Mouse (Mus musculus) skeletal muscle tissue, adult 2 months (tissue): ENCODE measurements around the gene Entr1.

Source experiments
- DNase-seq: peaks from one replicate; pipeline ENCODE4 v3.0.0-alpha.2; 2012; ENCODE audit warnings: low read depth, low spot score

The Entr1 gene

DNA sequence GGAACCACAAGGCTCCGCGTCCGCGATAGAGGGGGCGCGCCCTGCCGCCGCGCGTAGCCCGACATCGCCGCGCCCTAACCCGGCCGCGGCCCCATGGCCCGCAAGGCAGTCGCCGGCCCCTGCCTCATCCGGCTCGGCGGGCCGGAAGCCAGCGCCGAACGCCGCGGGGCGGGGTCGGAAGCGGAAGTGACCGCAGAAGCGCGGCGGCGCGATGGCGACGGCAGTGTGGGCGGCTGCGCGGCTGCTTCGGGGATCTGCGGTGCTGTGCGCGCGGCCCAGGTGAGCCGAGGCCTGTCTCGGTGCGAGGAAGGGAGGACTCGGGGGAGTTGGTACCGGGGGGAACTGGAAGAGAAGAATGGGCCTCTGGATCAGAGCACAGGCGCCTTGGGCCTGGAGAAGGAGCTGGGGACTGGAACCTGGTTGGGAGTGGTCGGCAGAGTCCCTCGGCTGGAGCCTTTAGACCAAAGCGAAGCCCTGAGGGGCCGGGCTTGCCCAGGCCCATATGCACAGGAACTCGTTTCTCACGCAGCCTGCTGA is at the start of gene Entr1, which contains the start of gene Pmpca:
TSS of gene Entr1 (minus strand) at position 163 of the 537 bp plus-strand sequence.
TSS of gene Pmpca (plus strand) at position 186 of the 537 bp plus-strand sequence.
- DNase-seq: peak; percentile 61

DNA sequence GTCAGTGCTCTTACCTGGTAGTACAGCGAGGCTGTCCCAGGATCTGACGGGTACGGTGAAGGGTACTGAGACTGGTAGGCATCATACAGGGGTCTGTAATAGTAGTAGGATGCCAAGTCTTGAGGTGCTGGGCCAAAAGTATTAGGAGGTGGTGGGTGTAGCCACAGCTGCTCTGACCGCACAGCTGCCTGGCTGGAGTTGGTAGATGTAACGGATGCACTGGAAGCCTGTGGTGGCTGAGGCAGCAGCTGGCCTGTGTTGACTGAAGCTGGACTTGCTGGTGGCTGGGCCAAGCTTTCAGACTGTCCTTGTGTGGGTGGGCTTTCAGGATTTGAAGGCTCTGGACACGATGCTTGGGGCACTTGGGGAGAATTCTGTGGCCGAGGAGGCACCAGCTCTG is 49.3 kb upstream of the Entr1 start:
- DNase-seq: no peak

DNA sequence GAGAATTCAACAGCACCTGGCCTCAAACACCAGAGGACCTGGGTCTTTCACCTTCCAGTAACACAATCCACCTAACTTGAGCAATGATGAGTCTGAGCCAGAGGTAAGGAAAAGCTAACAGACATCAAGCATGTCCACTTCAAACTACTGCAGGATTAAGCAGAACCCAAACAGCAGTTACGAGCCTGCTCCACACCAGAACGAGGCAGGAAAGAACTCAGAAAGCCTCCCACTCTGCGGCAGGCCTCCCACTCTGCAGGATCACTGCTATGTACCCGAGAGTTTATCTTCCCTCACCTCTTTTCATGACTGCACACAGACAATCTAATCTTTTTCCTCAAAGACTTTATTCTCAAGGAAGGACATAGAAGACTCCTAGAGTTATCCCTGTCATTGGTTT is 48.1 kb upstream of the Entr1 start:
- DNase-seq: no peak

DNA sequence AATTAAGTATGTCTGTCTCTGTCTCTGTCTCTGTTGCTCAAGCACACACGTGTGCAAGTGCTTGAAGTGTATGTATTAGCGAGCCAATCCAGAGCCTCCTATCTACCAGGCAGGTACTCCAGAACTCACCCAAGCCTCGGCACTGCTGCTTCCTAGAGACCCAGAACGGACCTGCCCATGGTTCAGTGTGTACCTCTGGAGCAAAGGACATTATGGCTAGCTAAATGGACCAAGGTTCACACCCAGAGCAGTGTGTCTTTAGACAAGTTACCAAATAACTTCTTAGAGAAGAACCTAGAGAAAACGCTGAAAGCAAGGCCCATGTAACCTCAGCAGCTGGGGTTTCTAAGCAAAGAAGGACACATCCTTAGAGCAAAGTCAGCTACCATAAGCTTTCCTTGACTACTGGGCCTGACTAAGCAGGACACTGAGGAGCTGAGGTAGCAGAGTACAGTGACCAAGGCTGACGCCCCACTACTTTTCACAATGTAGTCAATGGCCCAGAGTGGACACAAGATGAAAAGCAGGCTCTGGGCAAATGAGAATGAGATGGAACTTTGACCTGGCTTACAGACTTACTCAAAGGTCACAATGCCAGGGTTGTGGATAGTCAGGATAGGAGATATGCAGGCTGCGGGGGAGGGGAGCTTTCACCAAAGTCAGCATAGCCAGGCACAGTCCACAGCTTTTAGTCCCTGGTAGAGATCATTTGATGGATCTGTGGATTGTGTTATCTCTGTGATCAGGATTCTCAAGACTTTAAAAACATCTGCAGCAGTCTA is 45.9 kb upstream of the Entr1 start:
- no peak for DNase-seq

DNA sequence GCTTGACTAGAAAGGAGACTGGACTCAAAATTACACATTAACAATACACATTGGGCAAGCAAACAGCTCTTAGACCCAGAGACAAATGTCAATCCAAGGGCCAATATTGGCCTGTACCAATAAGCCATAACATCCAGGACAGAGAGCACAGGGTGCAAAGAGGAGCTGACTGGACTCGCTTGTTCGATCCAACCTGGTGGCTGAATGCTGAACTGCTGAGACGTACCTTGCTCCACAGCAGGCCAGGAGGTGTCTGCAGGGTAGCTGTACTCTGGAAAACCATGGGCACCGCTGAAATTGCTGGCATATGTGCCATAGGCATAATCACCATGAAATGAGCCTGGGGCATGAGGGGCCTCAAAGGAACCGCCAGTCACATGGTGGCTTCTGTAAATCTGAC is 40.7 kb upstream of the Entr1 start:
- DNase-seq: no peak

DNA sequence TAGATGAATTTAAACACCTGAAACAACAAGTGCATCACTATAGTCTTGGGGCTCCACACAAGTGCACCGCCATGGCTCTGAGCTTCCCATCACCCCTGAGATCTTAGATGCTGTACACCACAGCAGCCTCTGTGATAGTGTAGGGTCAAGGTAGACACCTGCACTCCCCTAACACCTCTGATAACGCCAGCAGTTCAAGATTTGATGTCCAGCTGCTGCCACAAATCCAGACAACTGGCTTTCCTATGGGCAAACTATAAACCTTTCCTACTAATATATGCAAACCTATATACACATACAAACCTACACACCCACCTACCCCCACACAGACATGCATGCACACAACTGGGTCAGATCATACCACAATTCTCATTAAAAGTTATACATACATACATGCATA is 35.4 kb upstream of the Entr1 start:
- no peak for DNase-seq

DNA sequence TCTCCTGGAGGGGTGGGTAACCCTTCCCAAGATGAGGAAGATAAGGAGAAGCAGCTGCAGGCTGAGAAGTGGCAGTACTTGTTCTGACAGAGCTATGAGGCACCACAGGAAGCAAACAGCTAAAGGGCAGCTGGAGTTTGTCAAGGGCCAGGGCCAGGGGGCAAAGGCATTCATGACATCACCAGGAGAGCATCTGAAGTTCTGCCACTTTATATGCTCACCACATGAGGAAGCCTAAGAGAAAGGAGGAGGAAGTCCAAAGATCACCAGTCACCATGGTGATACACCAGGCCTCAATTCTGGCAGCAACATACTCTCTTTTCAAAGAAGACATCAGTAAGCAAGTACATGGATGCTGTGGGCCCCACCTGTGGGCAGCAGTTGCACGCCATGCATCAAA is 34.0 kb upstream of the Entr1 start:
- DNase-seq: no peak

DNA sequence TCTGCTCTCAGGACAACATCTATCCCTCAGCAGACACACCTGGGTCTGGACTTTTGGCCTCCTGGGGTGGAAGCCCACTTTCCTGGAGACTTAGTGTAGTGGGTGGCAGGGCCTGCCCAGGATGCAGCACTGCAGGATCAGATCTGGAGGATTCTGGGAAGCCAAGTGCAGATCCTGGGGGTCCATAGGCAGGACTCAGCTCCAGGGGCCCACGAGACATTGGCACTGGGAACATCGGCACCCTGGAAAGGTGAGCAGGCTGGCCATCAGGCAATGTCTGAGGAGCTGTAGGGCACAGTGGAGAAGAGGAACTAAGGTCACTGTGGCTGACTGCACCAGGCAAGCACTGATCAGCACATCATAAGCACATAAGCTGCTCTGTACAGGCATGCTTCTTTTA is 32.9 kb upstream of the Entr1 start:
- no peak for DNase-seq

DNA sequence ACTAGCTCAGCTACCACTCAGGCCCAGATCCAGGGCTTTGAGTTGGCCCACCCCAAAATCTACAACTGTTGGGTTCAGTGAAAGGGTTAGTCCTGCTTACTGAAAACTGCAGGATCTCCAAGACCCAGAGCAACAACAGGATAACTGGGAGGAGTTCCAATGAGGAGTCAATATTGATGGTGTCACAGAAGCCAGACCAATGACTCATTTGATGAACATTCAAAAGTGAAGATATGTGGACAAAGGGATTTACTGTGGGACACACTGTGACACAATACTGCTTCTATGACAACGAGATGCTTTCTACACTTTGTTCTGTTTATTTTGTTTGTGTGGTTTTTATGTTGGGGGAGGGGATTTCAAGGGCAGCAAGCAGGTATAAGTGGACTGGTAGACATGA is 29.0 kb upstream of the Entr1 start:
- no peak for DNase-seq

DNA sequence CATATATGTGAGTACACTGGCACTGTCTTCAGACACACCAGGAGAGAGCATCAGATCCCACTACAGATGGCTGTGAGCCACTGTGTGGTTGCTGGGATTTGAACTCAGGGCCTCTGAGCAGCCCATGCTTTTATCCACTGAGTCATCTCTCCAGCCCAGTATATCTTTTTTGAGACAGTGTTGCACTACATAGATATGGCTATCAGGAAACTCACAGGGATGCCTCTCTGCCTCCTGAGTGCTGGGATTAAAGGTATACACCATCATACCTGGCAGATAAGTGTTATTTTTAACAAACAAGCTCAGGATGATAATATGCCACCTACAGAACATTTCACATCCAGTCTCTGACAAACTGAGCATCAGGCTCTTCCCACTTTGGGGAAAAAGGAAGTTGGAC is 27.9 kb upstream of the Entr1 start:
- no peak for DNase-seq

DNA sequence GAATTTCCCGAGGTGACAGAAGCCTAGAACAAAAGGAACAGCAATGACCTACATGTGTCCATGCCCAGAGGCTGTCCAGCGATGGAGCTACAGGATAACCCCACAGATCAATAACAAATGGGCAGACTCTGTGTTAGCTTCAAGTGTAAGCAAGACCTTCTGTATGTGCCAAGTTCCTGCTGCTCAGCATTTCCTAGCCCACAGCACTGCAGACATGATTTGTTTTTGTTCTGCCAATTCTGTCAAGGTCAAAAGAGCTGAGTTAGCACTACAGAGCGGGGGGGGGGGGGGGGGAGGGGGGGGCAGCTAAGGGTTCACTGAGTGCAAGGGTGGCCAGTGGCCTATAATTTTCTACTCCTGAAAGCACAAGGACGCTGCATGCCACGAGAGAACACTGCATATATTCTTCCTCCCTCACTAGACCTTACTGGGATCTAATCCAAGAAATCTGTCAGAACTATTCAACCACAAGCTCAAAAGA is 21.9 kb upstream of the Entr1 start:
- no peak for DNase-seq

DNA sequence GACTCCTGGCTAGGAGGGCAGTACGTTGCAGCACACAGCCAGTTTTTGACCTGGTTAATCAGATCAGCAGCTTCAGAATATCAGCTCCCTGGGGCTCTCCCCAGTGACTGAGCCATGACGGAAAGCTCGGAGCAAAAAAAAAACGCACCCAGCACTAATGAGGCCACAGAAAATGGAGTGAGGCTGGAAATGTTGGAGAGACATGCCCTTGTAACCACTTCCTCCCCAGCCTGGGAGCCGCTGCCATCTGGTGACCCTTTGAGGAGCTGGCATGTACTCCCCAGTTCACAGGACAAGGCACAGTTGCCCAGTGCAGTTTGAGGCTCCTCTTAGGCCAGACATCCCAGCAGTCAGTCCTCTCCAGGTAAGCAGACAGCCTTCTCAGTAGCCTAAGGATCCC is 21.0 kb upstream of the Entr1 start:
- DNase-seq: no peak

DNA sequence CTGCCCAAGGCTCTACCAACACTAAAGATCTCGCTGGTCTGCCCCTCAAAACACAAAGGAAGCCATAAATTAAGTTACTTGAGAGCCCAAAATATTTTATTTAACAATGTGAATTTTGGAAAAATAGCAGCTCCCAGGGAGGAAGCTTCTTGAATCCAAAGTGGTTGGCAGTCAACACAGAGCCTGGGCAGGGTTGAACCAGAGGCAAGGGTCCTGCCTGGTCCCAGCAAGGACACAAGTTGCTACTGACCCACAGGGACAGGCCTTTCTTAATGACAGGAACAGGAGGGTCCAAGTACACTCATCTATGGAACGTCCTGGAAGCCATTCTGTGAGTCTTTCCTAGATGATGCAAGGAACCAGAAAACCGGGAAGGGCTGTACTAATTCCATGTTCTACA is 20.2 kb upstream of the Entr1 start:
- no peak for DNase-seq

DNA sequence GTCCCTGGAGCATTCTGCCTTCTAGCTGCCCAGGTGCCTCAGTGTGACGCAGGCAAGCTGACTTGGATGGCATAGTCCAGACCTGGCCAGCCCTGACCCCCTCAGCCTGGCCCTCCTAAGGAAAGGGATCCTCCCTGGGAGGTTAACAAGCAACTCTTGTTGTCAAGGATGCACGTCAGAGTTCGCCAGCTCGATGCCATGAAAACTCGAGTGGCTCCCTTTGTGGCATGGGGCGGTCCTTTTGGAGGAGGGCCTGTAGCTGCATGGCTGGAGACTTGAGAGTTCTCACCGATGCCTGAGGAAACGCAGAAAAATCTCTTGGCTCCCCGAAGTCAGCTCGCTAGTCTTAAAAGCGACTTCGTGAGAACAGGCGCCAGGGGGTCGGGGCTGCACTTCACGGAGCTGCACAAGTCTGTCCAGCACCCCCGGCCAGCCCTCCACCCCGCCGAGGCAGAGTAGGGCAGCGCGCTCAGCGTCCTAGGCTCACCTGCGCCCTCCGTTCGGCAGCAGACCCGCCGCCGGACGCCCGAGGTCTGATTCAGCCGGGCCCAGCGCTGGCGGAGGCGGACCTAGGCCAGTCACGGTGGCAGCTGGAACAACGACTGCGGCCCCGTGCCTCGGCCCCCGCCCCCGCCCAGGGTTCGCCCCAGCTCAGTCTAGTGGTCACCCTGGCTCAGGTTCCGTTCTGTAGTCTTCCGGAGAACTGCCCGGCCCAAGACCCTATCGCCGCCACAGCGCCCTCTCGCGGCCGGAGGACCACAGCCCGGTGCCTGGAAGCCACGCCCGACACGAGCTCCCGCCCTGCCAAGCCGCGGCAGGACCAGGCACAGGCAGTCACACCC is 19.6 kb upstream of the Entr1 start, which contains the start of gene Inpp5e:
TSS of gene Inpp5e (minus strand) at position 689 of the 842 bp plus-strand sequence.
- peak; percentile 91 for DNase-seq

DNA sequence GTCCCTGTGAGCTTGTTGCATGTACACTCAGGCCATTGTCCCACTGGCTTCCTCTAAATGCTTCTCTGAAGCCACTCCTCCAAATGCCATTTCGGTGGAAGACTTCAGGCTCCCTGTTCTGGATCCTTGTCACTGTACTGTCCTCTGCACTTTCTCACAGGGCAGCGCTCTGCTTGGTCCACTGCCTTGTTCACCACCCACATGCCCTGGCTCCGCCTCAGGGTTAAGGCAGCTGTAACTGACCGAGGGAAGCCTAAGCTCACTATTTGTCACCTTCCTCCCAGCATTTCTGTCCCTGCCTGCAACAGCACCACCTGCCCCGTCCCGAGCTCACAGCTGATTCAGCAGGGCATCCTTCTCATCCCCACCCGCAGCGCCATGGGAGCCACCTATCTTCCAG is 14.2 kb upstream of the Entr1 start:
- no peak for DNase-seq

DNA sequence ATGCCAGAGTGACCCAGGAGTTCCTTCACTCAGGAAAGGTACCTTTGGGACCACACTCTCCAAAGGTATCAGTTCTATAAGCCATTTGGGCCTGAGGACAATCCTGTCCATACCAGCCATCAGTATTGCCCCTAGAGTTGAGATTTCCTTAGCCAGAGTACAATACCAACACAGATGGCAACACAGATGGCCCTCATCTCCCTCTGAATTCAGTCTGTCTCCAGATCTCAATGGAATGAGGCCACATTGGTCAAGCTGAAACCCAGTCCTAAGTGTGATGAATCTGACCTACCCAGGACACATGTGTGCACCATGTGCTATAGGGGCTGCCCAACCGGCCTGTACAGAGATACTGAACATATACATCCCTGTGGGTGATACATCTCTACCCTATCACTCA is 13.1 kb upstream of the Entr1 start:
- DNase-seq: no peak

DNA sequence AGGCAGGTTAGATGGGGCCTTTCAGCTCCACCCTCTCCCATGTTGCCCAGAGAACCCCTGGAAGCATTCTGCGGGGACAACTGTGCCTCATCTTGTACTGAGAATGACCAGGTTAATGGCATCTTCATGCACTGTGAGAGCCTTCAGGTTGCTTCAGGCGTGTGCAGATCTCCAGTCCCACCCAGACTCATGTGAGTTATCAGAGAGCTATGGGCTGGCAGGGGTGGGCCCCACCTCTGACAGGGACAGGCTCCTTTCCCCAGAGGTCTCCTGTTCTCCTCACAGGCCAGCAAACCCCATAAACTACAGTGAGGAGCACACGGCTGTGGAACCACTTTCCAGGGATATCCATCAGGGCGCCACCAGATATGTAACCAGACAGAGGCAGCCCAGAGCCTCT is 11.9 kb upstream of the Entr1 start:
- DNase-seq: no peak

DNA sequence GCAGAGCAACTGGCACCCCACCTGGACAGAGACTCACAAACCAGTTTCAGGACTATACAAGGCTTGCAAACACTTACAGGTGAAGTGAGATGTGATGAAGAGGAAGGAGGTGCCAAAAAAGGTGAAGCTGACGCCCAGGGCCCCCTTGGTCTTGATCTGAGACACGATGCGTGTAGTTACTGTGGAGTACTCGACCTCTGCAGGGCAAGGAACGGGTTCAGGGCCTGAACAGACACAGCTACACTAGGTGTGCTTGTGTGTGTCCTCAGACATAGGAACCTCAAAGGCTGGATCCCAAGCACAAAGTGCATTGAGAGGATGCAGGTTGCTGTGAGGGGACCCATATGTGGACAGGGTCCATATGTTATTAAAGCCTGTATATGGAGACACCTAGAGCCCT is 11.2 kb upstream of the Entr1 start:
- no peak for DNase-seq

DNA sequence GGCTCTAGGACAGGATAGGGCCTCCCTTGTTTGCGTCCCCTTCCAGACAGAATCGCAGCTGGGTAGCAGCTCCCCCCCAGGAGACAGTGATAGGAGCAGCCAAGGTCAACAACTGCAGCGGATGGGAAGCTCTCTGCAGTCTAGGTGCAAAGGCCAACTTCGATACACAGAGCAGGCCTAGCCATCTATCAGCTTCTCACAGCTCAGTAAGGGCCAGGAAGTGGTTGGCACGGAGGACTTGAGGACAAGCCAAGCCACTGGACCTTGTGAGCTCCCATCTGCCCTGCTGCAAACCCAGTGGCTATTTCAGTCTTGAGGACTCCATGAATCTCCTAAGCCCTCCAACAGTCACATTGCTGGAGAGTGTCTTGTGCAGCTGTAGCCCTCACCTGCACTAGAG is 10.5 kb upstream of the Entr1 start:
- DNase-seq: peak; percentile 54

DNA sequence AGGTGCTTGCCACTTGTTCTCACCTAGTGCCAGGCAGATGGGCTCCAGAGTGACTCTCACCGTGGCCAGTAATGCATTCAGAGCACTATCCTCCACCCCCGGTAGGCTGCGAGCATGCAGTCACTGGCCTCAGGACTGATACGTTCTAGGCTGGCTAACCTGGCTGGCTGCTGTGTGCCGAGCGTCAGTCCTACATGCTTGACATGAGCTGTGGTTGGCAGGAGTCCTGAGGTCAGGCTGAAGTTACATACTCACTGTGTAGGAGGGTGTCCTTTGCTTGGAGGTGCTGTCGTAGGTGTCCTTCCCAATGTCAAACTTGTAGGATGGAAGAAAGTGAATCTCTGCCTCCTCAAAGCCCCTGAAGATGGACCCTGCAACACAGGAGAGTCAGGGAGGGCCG is 9.9 kb upstream of the Entr1 start:
- no peak for DNase-seq

DNA sequence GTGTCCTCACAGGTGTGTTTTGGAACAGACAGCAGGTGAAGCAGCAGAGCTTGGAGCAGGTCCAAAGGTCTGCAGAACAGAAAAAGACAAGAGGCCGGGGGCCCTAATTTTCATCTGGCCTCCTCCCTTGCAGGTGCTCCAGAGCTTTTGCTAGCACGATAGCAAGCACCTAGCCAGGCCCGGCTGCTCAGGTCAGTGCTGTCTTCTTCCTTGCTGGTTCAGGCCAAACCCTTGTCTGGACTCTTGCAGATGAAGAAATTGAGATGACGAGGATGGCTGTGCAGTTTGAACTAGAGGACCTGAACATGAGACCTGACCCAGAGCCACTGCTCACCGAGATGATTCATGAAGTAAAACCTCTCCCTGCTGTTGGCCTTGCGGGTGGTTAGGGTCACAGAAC is 2.5 kb upstream of the Entr1 start:
- DNase-seq: no peak

DNA sequence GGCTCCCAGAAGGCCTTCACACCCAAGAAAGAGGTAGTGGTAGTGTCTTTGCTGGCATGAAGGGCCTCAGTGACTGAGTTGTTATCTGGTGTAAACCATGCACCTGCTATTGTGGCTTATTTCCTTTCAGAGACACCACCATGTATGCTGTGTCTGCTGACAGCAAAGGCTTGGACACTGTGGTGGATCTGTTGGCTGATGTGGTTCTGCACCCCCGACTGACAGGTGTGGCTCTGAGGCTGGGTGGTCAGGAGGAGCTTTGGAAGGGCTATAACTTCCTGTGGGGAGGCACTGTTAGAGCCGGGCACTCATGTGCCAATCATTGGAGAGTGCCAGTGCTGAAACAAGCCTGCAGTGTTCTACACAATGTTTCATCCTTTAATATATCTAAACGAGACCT is 1.8 kb upstream of the Entr1 start:
- no peak for DNase-seq
